Mouse (Mus musculus) kidney, postnatal 25 days (tissue): ENCODE data around the gene Pdzd2.
"Not testable (repeated sequence)": the region's sequence is repeated elsewhere in the genome, so short reads cannot be mapped to it uniquely, and the experiment has no call there.

Experiments
- DNase-seq, 2 experiments: peaks; one replicate each; pipeline ENCODE4 v3.0.0; 2021; ENCODE audit warnings: mixed read lengths in 2 of 2

Gene Pdzd2

DNA sequence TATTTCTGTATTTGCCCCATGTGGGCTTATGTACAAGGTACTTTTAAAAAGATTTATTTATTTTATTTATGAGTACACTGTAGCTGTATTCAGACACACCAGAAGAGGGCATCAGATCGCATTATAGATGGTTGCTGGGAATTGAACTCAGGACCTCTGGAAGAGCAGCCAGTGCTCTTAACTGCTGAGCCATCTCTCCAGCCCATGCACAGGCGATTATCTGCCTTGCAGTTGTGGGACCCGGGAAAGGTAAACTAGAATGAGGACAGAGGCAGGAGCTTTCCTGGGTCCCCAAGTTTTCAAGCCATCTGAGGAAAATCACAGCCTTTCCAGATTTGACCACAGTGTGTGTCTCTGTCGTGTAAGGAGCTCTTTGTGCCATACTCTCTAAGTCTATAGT is 370.9 kb downstream of the Pdzd2 start:
- DNase-seq, result no peak

- DNase-seq, result no peak
These were observed 371.4 kb downstream of the Pdzd2 start for GRCm38 (mm10) chr15:12368357-12368756.

- peak; percentile 38 to 63 for DNase-seq
These were observed 372.2 kb downstream of the Pdzd2 start for GRCm38 (mm10) chr15:12367306-12368080.

- not testable (repeated sequence) for DNase-seq
These were observed 373.0 kb downstream of the Pdzd2 start for GRCm38 (mm10) chr15:12366580-12367305.

DNA sequence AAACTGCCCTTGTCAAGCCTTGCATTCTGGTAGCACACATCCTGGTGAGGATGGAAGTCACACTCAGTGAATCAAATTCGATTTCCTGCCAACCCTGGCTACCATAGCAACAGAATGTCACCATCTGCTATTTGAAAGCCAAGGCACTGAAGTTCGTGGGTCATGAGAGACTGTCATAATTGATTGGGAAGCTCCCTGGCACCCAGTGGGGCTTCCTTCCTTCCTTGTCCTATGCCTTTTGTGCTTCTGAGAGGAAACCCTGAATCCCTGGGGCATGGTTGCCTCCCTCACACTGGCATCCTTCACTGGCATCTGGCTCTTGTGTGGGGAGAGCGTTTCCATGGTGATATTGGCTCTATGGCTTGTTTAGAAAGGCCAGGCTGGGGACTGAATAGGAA is 373.7 kb downstream of the Pdzd2 start:
- peak in 1 of 2 experiments; percentile 39 for DNase-seq

DNA sequence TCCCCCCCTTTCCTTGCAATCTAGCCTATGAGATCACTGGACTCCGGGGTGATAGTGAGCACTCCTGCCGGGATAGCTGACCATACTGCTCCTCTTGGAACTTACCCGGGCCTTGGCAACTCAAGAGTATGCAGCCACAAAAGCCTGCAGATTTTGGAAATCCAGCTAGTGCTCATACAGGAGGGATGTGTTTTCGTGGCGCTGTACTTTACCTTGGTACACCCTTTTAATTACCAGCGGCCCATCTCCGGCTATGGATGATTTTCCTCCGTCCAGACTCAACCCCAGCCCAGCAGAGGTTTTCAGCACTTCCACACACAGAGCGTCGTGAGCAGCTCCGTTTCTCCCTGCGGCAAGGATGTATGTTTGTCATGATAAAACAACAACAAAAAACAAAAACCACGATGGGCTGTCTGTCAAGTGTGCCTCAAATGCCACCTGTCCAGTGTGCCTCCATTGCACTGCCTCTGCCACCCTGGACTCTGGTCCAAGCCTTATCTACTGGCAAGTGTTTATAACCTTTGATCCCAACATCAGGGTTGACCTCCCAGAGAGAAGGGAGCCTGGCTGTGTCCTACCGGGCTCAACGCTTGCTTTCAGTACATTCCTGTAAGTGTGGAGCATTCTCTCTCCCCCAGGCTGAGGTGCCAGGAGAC is 374.2 kb downstream of the Pdzd2 start:
- no peak for DNase-seq

DNA sequence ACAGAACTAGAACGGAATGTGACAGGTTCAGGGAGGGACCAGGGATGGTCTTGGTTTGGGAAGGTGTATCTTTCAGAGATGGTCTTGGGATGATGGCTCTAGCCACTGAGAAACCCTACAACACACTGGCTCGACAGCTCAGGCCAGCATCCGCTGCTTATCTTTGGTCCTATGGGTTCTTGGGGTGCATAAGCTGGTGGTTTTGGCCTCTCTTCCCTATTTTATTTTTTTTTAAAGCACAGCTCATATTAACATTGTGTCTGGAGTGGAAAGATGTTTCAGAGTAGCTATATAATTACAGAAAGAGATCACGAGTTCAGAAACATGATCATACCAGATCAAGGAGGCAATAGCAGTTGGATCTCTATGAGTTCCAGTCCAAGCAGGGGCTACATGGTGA is 375.6 kb downstream of the Pdzd2 start:
- no peak for DNase-seq

GRCm38 (mm10) chr15:12362701-12363040 is 377.1 kb downstream of the Pdzd2 start:
- DNase-seq, result no peak

GRCm38 (mm10) chr15:12362001-12362700 is 377.6 kb downstream of the Pdzd2 start:
- no peak for DNase-seq

GRCm38 (mm10) chr15:12360519-12361212 is 379.1 kb downstream of the Pdzd2 start:
- DNase-seq, result no peak

- no peak for DNase-seq
These were observed 381.3 kb downstream of the Pdzd2 start for GRCm38 (mm10) chr15:12358384-12358783.

DNA sequence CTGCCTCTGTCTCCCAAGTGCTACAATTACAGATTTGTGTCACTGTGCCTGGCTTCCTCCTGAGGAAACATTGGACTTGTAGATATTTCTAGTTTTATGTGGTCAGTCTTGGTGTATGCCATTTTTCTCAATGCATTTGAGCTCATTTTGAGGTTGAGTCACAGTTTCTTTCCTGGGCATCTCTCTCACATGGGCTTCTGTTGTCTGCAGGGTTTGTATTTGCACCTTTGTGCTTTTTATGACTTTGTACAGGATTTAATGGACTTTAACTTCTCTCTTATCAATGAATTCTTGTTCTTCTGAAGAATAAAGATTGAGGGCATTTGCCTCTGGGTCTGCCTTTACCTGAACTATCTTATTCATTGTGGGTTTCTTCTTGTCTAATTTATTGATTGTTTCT is 382.3 kb downstream of the Pdzd2 start:
- no peak for DNase-seq

- no peak for DNase-seq
These were observed 383.8 kb downstream of the Pdzd2 start for GRCm38 (mm10) chr15:12355907-12356306.

GRCm38 (mm10) chr15:12355261-12355660 is 384.5 kb downstream of the Pdzd2 start:
- DNase-seq, result no peak

DNA sequence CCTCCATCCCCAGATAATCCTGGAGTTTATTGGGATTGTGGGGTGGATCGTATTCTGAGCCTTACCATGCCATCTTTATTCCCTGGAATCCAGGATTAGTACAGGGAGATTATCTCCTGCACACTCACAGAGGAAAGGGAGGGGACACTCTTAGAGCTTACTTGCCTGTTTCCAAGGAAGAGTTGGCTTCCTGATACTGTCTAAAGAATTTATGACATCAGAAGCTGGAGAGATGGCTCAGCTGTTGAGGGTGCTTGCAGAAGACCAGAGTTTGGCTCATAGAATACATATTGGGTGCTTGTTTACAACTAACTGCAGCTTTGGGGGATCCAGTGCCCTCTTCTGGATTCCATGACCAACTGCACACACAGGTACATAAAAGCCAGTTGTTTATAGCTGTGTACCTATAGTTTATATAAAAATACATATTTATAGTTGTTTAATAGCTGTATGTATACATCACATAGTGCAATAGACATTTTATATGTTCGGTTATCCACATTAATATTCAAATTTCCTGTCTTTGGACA is 385.4 kb downstream of the Pdzd2 start:
- no peak for DNase-seq

DNA sequence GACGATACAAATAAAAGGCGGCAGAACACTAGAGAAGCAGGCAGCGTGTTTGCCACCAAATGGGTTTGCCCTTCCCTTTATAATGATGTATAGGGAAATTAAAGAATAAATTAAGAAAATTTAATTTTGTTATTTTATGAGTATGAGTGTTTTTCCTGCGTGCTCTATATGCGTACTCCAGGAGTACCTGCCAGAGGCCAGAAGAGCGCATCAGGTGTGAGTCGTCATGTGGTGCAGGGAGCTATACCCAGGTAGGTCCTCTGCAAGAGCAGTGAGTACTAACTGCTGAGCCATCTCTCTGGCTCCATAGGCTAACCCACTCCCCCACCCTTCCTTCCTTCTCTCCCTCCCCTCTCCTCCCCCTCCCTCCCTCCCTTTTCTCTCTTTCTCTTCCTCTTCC is 388.3 kb downstream of the Pdzd2 start:
- no peak for DNase-seq

- no peak for DNase-seq
These were observed 389.9 kb downstream of the Pdzd2 start for GRCm38 (mm10) chr15:12349840-12350239.

GRCm38 (mm10) chr15:12348950-12349349 is 390.8 kb downstream of the Pdzd2 start:
- no peak for DNase-seq

DNA sequence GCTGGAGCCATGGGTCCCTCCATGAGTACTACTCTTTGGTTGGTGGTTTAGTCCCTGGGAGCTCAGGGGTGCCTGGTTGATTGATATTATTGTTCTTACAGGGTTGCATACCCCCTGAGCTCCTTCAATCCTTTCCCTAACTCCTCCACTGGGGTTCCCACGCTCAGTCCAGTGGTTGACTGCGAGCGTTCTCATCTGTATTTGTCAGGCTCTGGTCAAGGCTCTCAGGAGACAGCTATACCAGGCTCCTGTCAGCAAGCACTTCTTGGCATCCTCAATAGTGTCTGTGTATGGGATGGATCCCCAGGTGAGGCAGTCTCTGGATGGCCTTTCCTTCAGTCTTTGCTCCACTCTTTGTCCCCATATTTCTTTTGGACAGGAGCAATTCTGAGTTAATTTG is 392.8 kb downstream of the Pdzd2 start:
- no peak for DNase-seq

GRCm38 (mm10) chr15:12341401-12341758 is 398.3 kb downstream of the Pdzd2 start:
- DNase-seq, result no peak

- DNase-seq, result no peak
These were observed 399.0 kb downstream of the Pdzd2 start for GRCm38 (mm10) chr15:12340536-12341400.

- DNase-seq, result no peak
These were observed 402.0 kb downstream of the Pdzd2 start for GRCm38 (mm10) chr15:12337779-12338137.
